Mouse (Mus musculus): ENCODE data around the gene Gm14085. TPM values are rescaled to one million over a fixed set of nuclear protein-coding genes. Genes with fewer than 3 reads are reported as not detected.

Gm14085 gene
- 0.29 and 0.32 TPM in 2 replicates for polyA plus RNA-seq (2012; rRNA removed)

GRCm38 (mm10) chr2:122484641-122485040 is at the start of gene Gm14085:
Gm14085 (plus strand) TSS chr2:122484941.

Other genes starting within 250 kb of the Gm14085 start
- gene Duox2, start 186.5 kb upstream of the Gm14085 start, polyA plus RNA-seq (2012; rRNA removed), result 1.3 and 1.8 TPM in 2 replicates
- gene Duoxa2, start 186.0 kb upstream of the Gm14085 start, polyA plus RNA-seq (2012; rRNA removed), result 2.7 and 3.2 TPM in 2 replicates
- 0.73 and 1.3 TPM in 2 replicates for gene Duoxa1, start 171.2 kb upstream of the Gm14085 start, polyA plus RNA-seq (2012; rRNA removed)
- 0.18 and 0.28 TPM in 2 replicates for gene Duox1, start 169.3 kb upstream of the Gm14085 start, polyA plus RNA-seq (2012; rRNA removed)
- gene Shf, start 115.8 kb upstream of the Gm14085 start, polyA plus RNA-seq (2012; rRNA removed), result 20.1 and 24.0 TPM in 2 replicates
- 0.69 and 1.0 TPM in 2 replicates for gene Slc28a2, start 58.5 kb upstream of the Gm14085 start, polyA plus RNA-seq (2012; rRNA removed)
- gene Gatm, start 126.4 kb downstream of the Gm14085 start, polyA plus RNA-seq (2012; rRNA removed), result 22.1 and 28.6 TPM in 2 replicates
- not detected in 2 replicates for gene AA467197, start 152.0 kb downstream of the Gm14085 start, polyA plus RNA-seq (2012; rRNA removed)
- 5.3 and 5.6 TPM in 2 replicates for gene Slc30a4, start 217.7 kb downstream of the Gm14085 start, polyA plus RNA-seq (2012; rRNA removed)